Mouse (Mus musculus) heart, embryonic 12.5 days (tissue): ENCODE data around the gene Elmod1. TPM values are rescaled to one million over a fixed set of nuclear protein-coding genes. Genes with fewer than 3 reads are reported as not detected.

Source experiments
- ATAC-seq: fragments of 200-750 bp; cut with Nextera tagmentation; 2 replicates; pipeline ENCODE4 v1.8.0; 2017; ENCODE audit warnings: moderate TSS enrichment, moderate library complexity; ENCODE audit not compliant: insufficient number of reproducible peaks, low FRiP score
- H3K27ac ChIP-seq: fragments of 300-500 bp; sonication (generic); 2 replicates; pipeline ENCODE4 v1.5.1; 2016; ENCODE audit warnings: mild to moderate bottlenecking, moderate library complexity; ENCODE audit not compliant: poor library complexity, severe bottlenecking
- H3K27me3 ChIP-seq: fragments of 300-500 bp; sonication (generic); replicated peaks from 2 replicates; pipeline ENCODE4 v1.6.1; 2016; ENCODE audit warnings: mild to moderate bottlenecking, moderate library complexity
- H3K36me3 ChIP-seq: fragments of 300-500 bp; sonication (generic); 2 replicates; pipeline ENCODE4 v1.6.1; 2016; ENCODE audit warnings: mild to moderate bottlenecking, moderate library complexity
- H3K4me1 ChIP-seq: fragments of 300-500 bp; sonication (generic); replicated peaks from 2 replicates; pipeline ENCODE4 v1.6.1; 2016; ENCODE audit warnings: mild to moderate bottlenecking
- H3K4me2 ChIP-seq: fragments of 300-500 bp; sonication (generic); 2 replicates; pipeline ENCODE4 v1.6.1; 2016; ENCODE audit warnings: mild to moderate bottlenecking, moderate library complexity
- H3K4me3 ChIP-seq: fragments of 300-500 bp; sonication (generic); 2 replicates; pipeline ENCODE4 v1.5.1; 2016; ENCODE audit warnings: mild to moderate bottlenecking
- H3K9ac ChIP-seq: fragments of 300-500 bp; sonication (generic); 2 replicates; pipeline ENCODE4 v1.6.1; 2016; ENCODE audit warnings: mild to moderate bottlenecking, moderate library complexity
- H3K9me3 ChIP-seq: fragments of 300-500 bp; sonication (generic); replicated peaks from 2 replicates; pipeline ENCODE4 v1.6.1; 2016; ENCODE audit warnings: mild to moderate bottlenecking, moderate library complexity
- WGBS: fragments of 180-500 bp; shearing (Covaris S2); methylation state at CpG from one replicate; pipeline ENCODE4 v1.1.7; 2016; 5-methylcytosine and 5-hydroxymethylcytosine counted together
- polyA plus RNA-seq: library from polyadenylated mRNA; unstranded; fragments of >200 nt; fragmentation: Nextera tagmentation; extraction: Ambion mirVana; gene quantifications from 2 replicates; pipeline ENCODE4 v1.2.1, GENCODE M21; 2016

The Elmod1 gene
- polyA plus RNA-seq, 1 experiment from 2014 or later = not detected

DNA sequence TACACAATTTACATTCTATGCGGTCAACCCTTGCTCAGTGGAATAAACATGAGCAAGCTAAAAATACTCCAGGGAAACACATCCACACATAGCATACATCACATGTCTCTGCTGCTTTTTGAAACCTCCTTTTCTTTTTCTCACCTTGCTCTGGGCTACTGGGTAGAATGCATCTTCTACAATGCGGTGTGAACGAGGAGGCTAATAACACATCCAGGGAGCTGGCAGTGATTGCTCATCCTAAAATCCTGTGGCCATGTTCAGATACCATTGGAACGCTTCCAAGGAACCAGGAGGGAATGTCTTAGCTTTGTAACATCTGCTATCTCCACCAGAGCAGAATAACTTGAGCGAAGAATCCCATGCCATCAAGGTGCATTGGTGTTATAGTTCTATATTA, 64.8 kb downstream of the Elmod1 start:
- no peak for ATAC-seq
- Histone ChIP-seq H3K9ac (no peak overlapping the region), H3K4me2 (no peak overlapping the region), H3K4me3 (no peak overlapping the region), H3K27ac (no peak overlapping the region), H3K27me3 (no peaks in the 10 kb centered on the region), H3K4me1 (no peaks in the 10 kb centered on the region), H3K9me3 (no peaks in the 10 kb centered on the region), H3K36me3 (no peaks in the 10 kb centered on the region)
- WGBS = 79% methylated on average over 5 of the region's 5 CpGs

DNA sequence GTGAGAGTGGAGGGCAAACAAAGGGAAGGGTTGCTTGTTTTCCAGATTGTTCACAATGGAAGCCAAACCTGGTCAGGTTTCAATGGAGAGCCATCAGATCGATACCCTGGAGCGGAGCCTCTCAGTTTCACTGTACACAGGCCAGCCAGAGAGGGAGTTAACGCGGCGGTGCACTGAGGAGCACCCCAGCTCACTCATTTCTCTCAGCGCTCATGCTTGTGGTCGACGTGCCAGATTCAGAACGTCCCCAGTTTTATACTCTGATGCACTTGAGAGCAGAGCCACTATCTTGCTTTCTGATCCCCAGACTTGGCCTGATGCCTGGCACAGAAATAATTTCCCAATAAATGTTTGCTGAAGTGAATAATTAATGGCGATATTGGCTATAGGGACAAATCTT, 68.3 kb downstream of the Elmod1 start:
- ATAC-seq = no peak
- Histone ChIP-seq H3K27me3 (no peaks in the 10 kb centered on the region), H3K9ac (no peak overlapping the region), H3K4me2 (no peak overlapping the region), H3K4me3 (no peak overlapping the region), H3K36me3 (no peaks in the 10 kb centered on the region), H3K9me3 (no peaks in the 10 kb centered on the region), H3K27ac (no peak overlapping the region), H3K4me1 (no peaks in the 10 kb centered on the region)
- WGBS = 81% methylated on average over 10 of the region's 10 CpGs

DNA sequence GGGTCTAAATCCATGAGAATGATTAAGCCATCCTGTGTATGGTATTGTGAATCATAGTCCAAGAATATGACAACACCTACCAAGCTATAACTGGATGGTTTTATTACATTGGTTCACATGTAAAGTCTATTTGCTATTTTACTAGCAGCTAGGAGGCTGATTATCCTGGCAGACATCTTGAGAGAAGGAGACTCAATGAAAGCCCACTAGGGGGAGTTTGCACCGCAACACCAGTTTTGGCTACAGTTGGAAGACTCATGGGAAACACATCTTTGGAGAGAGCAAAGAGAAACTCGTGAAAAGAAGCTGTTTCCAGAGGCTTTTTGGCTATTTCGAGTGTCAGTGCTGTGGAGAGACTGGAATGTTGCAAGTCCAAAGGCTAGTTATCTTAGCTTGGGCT, 69.7 kb downstream of the Elmod1 start:
- Histone ChIP-seq H3K4me1 (no peaks in the 10 kb centered on the region), H3K36me3 (no peaks in the 10 kb centered on the region), H3K27me3 (no peaks in the 10 kb centered on the region), H3K9me3 (no peaks in the 10 kb centered on the region), H3K4me3 (no peak overlapping the region), H3K4me2 (no peak overlapping the region), H3K9ac (no peak overlapping the region), H3K27ac (no peak overlapping the region)
- no peak for ATAC-seq
- 45% methylated on average over 3 of the region's 3 CpGs for WGBS

DNA sequence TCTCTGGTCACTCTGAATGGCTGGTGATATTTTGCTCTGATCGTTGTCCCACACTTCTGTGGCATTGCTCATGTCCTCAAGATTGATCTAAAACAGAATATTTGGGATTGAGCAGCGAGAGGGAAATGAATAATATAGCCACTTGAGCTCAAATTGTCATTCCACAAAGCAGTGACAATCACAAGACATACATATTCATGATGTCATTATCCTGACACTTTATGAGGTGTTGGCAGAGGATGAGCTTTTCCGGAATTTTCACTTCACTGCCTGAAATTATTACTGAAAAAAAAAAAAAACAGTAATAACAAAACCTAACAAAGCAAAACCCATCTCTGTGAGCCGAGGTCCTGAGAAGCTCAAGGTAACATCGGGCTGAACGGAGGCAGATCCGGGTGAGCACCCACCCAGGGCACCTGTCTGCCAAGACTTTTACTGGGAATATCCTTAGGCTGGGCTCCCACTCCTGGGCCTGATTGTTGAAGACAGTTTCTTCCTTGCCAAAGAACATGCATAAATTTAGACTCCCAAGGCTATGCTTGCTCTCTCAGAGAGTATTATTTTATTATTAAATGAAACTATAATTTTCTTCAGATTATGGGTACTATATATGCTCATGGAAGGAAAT, 71.8 kb downstream of the Elmod1 start:
- ATAC-seq = no peak
- WGBS = 81% methylated on average over 7 of the region's 7 CpGs
- H3K27me3 ChIP-seq = no peaks in the 10 kb centered on the region
- no peaks in the 10 kb centered on the region for H3K9me3 ChIP-seq
- no peak overlapping the region for H3K4me2 ChIP-seq
- H3K27ac ChIP-seq = no peak overlapping the region
- H3K36me3 ChIP-seq = no peaks in the 10 kb centered on the region
- H3K4me1 ChIP-seq = no peaks in the 10 kb centered on the region
- H3K4me3 ChIP-seq = no peak overlapping the region
- H3K9ac ChIP-seq = no peak overlapping the region

DNA sequence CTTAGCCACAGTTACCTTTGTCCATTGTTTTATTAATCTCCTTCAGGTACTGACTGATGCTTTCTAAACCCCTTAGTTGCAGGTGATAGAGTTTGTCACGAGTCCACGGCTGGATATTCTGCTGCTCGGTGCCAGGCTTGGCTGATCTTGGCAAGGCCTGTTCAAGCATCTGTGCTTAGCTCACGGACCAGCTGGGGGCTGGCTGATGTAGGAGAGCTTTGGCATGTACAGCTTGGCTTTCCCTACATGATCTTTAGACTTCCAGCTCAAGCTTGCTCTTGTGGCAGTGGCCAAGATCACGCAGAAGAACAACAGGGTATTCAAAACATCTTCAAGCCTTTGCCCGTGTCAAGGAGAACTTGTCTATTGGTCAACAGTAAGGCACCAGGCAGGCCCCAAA, 75.3 kb downstream of the Elmod1 start:
- Histone ChIP-seq H3K4me2 (no peak overlapping the region), H3K36me3 (no peaks in the 10 kb centered on the region), H3K27me3 (no peaks in the 10 kb centered on the region), H3K9me3 (no peaks in the 10 kb centered on the region), H3K4me1 (no peaks in the 10 kb centered on the region), H3K9ac (no peak overlapping the region), H3K27ac (no peak overlapping the region), H3K4me3 (no peak overlapping the region)
- no peak for ATAC-seq
- 79% methylated on average over 6 of the region's 6 CpGs for WGBS

DNA sequence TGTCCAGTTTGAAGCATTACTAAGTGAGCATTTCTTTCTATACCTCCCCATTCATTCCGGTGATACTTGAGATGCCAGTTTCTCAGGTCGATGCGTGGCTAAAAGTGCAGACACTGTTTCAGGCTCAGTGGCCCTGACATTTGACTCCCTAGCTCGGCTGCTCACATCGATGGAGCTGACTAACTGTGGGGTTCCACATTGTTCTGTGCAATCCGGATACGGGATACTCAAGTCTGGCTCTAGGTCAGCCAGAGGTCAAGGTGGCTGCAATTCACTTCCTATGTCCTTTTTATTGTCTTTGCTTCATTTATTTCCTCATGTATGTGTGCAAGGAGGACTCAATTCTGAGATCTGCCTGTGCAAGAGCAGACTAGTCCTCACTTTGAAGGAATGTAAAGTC, 79.3 kb downstream of the Elmod1 start:
- no peaks in the 10 kb centered on the region for H3K4me1 ChIP-seq
- H3K9ac ChIP-seq = no peak overlapping the region
- no peak for ATAC-seq
- no peak overlapping the region for H3K4me3 ChIP-seq
- WGBS = 77% methylated on average over 7 of the region's 7 CpGs
- no peaks in the 10 kb centered on the region for H3K27me3 ChIP-seq
- no peak overlapping the region for H3K27ac ChIP-seq
- no peaks in the 10 kb centered on the region for H3K36me3 ChIP-seq
- no peak overlapping the region for H3K4me2 ChIP-seq
- no peaks in the 10 kb centered on the region; the same call in 1 of the 2 replicates for H3K9me3 ChIP-seq

DNA sequence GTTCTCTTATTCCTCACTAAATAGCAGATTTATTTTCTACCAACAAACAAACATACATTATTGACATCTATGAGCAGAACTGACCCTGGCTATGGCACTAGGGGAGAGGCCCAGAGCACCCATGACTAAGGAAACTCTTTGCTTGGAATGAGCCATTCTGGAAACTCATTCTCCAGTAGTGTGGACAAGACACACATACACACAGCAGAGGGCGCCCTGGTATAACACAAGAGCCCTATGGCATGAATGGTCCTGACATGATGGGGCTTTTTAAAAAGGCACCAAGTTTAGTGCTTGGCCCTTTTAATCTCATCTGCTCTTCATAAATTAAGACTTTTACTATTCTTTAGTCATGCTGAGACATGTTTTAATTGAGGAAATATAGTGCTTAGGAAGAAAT, 85.0 kb downstream of the Elmod1 start:
- 0% methylated on average over 1 of the region's 1 CpGs for WGBS
- Histone ChIP-seq H3K9ac (no peak overlapping the region), H3K27me3 (no peaks in the 10 kb centered on the region), H3K36me3 (no peaks in the 10 kb centered on the region), H3K27ac (no peak overlapping the region), H3K9me3 (no peaks in the 10 kb centered on the region; the same call in 1 of the 2 replicates), H3K4me3 (no peak overlapping the region), H3K4me1 (no peaks in the 10 kb centered on the region), H3K4me2 (no peak overlapping the region)
- no peak for ATAC-seq

DNA sequence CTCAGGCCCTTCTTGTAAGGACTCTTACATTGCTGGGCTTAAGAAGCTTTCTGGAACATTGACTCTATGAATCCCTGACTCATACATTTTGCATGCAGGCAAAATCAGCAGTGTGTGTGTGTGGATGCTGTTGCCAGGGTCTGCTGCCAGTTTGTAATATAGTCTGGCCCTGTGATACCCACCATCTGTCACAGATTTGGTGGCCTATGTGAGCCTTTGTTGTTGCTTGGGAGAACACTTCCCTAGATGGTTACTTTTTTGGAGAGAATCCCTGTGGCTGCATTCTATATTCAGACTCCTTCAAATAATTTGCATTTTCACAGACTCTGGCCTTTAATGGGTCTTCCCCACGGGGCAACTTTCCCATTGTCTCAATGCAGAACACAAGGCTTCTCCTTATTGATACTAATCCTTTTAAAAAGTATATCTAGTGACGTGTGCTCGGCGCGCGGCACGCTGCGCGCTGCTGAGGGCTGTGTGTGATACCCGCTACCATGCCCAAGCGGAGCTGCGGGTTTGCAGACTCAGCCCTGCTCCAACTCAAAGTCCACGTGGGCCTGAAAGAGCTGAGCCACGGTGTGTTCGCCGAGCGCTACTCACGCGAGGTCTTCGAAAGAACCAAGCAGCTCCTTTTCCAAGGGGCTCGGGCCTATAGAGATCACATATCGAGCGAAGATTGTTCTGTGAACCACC, 91.4 kb downstream of the Elmod1 start:
- no peak for ATAC-seq
- H3K4me2 ChIP-seq = no peak overlapping the region
- H3K4me1 ChIP-seq = no peaks in the 10 kb centered on the region
- H3K4me3 ChIP-seq = no peak overlapping the region
- H3K9me3 ChIP-seq = no peaks in the 10 kb centered on the region
- H3K27ac ChIP-seq = no peak overlapping the region
- WGBS = 91% methylated on average over 23 of the region's 23 CpGs
- H3K9ac ChIP-seq = no peak overlapping the region
- H3K27me3 ChIP-seq = no peaks in the 10 kb centered on the region
- no peaks in the 10 kb centered on the region for H3K36me3 ChIP-seq

DNA sequence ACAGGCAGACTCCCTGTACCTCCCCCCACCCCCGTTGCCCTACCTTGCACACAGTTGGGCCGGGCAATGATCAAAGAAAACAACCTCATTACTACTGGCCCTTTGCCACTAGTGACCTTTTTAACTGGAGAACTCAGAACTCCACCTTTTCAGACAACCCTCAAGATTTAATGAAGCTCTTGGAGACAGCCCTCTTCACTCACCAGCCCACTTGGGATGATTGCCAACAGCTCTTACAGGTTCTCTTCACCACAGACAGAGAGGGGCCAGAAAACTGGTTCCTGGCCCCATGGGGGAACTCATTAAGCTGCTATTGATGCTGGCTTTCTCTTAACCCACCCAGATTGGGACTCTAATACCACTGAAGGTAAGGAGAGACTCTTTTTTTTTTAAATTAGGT, 97.7 kb downstream of the Elmod1 start:
- Histone ChIP-seq H3K4me3 (no peak overlapping the region), H3K9me3 (no peaks in the 10 kb centered on the region), H3K36me3 (no peaks in the 10 kb centered on the region), H3K27me3 (no peaks in the 10 kb centered on the region), H3K9ac (no peak overlapping the region), H3K4me2 (no peak overlapping the region), H3K27ac (no peak overlapping the region), H3K4me1 (no peaks in the 10 kb centered on the region)
- ATAC-seq = no peak
- WGBS = 56% methylated on average over 2 of the region's 2 CpGs

DNA sequence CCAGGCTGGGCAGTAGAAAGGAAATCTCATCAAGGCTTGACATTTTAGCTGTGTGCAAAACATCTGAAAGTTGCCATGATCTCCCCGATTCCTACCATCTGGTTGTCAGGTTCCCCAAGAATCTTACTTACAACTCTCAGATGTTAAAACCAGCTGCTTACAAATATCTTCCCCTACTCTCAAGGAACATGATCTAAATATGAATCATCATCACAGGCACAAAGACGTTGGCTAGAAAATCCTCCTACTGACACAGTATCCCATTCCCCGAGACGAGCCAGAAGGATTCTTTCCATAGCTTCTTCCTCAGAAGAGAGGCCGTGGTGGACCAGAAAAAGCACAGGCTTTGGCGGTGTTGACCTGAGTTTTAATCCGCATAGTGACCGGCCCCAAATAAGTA, 101.9 kb downstream of the Elmod1 start:
- H3K4me1 ChIP-seq = no peaks in the 10 kb centered on the region
- H3K4me2 ChIP-seq = no peak overlapping the region
- no peak for ATAC-seq
- H3K4me3 ChIP-seq = no peak overlapping the region
- H3K9ac ChIP-seq = no peak overlapping the region
- no peaks in the 10 kb centered on the region for H3K27me3 ChIP-seq
- H3K36me3 ChIP-seq = no peaks in the 10 kb centered on the region
- no peak overlapping the region for H3K27ac ChIP-seq
- 0 out of 2 replicates have a peak, but pooled peaks cover 3% of the 10 kb centered on the region for H3K9me3 ChIP-seq
- WGBS = 82% methylated on average over 8 of the region's 8 CpGs
